Mouse (Mus musculus) myocyte (in vitro differentiated cells): ENCODE results near the gene Tmem108. TPM values are rescaled to one million over a fixed set of nuclear protein-coding genes. Genes with fewer than 3 reads are reported as not detected.

Experiments
- H3K27me3 ChIP-seq: one replicate; pipeline ENCODE4 v1.6.1; 2011; ENCODE audit not compliant: control insufficient read depth, insufficient read depth, insufficient read length
- H3K36me3 ChIP-seq: one replicate; pipeline ENCODE4 v1.6.1; 2011; ENCODE audit not compliant: control insufficient read depth, insufficient read depth
- H3K4me2 ChIP-seq: one replicate; pipeline ENCODE4 v1.6.1; 2011; ENCODE audit warnings: low read depth, control low read depth
- H3K4me3 ChIP-seq: one replicate; pipeline ENCODE4 v1.5.1; 2011; ENCODE audit warnings: mild to moderate bottlenecking, control low read depth, moderate library complexity
- H3K79me2 ChIP-seq: one replicate; pipeline ENCODE4 v1.6.1; 2011; ENCODE audit not compliant: control insufficient read depth, insufficient read depth
- H3ac ChIP-seq: one replicate; pipeline ENCODE4 v1.6.1; 2011; ENCODE audit not compliant: control insufficient read depth, insufficient read length
- CEBPB ChIP-seq: IDR thresholded peaks from 2 replicates; pipeline ENCODE4 v1.6.1; 2011; ENCODE audit warnings: mild to moderate bottlenecking, moderate library complexity; ENCODE audit not compliant: poor library complexity, insufficient read depth, severe bottlenecking
- E2F4 ChIP-seq: IDR thresholded peaks from one replicate; pipeline ENCODE4 v1.6.1; 2011; ENCODE audit warnings: mild to moderate bottlenecking, control low read depth, moderate library complexity; ENCODE audit not compliant: insufficient read depth
- MAX ChIP-seq: IDR thresholded peaks from one replicate; pipeline ENCODE4 v1.6.1; 2011; ENCODE audit warnings: low read depth, mild to moderate bottlenecking, control low read depth
- MYOD1 ChIP-seq, 3 experiments: IDR thresholded peaks; one replicate each; pipeline ENCODE4 v1.6.1; 2011; ENCODE audit warnings: control low read depth in 2 of 3, low read depth in 2 of 3, mild to moderate bottlenecking in 2 of 3, moderate library complexity in 1 of 3; ENCODE audit not compliant: insufficient read length in 2 of 3, control insufficient read depth in 1 of 3
- MYOG ChIP-seq, 3 experiments: IDR thresholded peaks; one replicate each; pipeline ENCODE4 v1.6.1; 2011; ENCODE audit warnings: control low read depth in 2 of 3, low read depth in 2 of 3, mild to moderate bottlenecking in 2 of 3; ENCODE audit not compliant: insufficient read length in 2 of 3, control insufficient read depth in 1 of 3, insufficient read depth in 1 of 3
- POLR2A ChIP-seq: IDR thresholded peaks from one replicate; pipeline ENCODE4 v1.6.1; 2011; ENCODE audit warnings: low read depth, mild to moderate bottlenecking, control low read depth, moderate library complexity; ENCODE audit not compliant: insufficient read length
- POLR2AphosphoS2 ChIP-seq: IDR thresholded peaks from one replicate; pipeline ENCODE4 v1.6.1; 2011; ENCODE audit warnings: low read depth, control low read depth; ENCODE audit not compliant: insufficient read length
- REST ChIP-seq: IDR thresholded peaks from one replicate; pipeline ENCODE4 v1.6.1; 2011; ENCODE audit warnings: mild to moderate bottlenecking, control low read depth, moderate library complexity; ENCODE audit not compliant: insufficient read depth, insufficient read length
- SRF ChIP-seq: IDR thresholded peaks from one replicate; pipeline ENCODE4 v1.6.1; 2011; ENCODE audit warnings: low read depth; ENCODE audit not compliant: control insufficient read depth, insufficient read length
- TCF12 ChIP-seq: IDR thresholded peaks from one replicate; pipeline ENCODE4 v1.6.1; 2011; ENCODE audit warnings: mild to moderate bottlenecking, control low read depth; ENCODE audit not compliant: poor library complexity, insufficient read depth, severe bottlenecking
- TCF3 ChIP-seq: IDR thresholded peaks from one replicate; pipeline ENCODE4 v1.6.1; 2011; ENCODE audit warnings: low read depth, control low read depth; ENCODE audit not compliant: insufficient read length
- USF1 ChIP-seq: IDR thresholded peaks from one replicate; pipeline ENCODE4 v1.6.1; 2011; ENCODE audit warnings: low read depth, mild to moderate bottlenecking, control low read depth, moderate library complexity
- polyA plus RNA-seq: library from polyadenylated mRNA; unstranded; fragments of >200 nt; fragmentation: generic; extraction: Trizol; gene quantifications from one replicate; pipeline ENCODE4 v1.2.1, GENCODE M21; 2012; ENCODE audit warnings: missing spikeins

The Tmem108 gene
- polyA plus RNA-seq, 1 experiment: not detected

GRCm38 (mm10) chr9:103665817-103666216 lies 95.8 kb downstream of the Tmem108 start:
- H3K27me3 ChIP-seq: no peaks in the 10 kb centered on the region

GRCm38 (mm10) chr9:103664151-103664550 lies 97.5 kb downstream of the Tmem108 start:
- no peaks in the 10 kb centered on the region for H3K79me2 ChIP-seq
- no peaks in the 10 kb centered on the region for H3K36me3 ChIP-seq
- H3K4me2 ChIP-seq: no peak overlapping the region
- H3K27me3 ChIP-seq: no peaks in the 10 kb centered on the region
- no peak overlapping the region for H3ac ChIP-seq
- TF ChIP-seq MAX (no peak), CEBPB (no peak), MYOG (IDR thresholded peaks at IDR 0.05; ENCODE audit: control insufficient read depth in 1 of 3, insufficient read depth in 1 of 3, insufficient read length in 2 of 3, low read depth in 2 of 3) (no peak), REST (no peak), MYOD1 (IDR thresholded peaks at IDR 0.05; ENCODE audit: control insufficient read depth in 1 of 3, insufficient read length in 2 of 3, low read depth in 2 of 3) (no peak), USF1 (no peak), SRF (no peak), POLR2AphosphoS2 (no peak), POLR2A (no peak), TCF12 (no peak), TCF3 (no peak), E2F4 (no peak)
- no peak overlapping the region for H3K4me3 ChIP-seq

More at GRCm38 (mm10) chr9:103665817-103666216, 95.8 kb downstream of the Tmem108 start:
- no peaks in the 10 kb centered on the region for H3K79me2 ChIP-seq
- no peak overlapping the region for H3K4me2 ChIP-seq
- no peak for TF ChIP-seq MYOG (IDR thresholded peaks at IDR 0.05; ENCODE audit: control insufficient read depth in 1 of 3, insufficient read depth in 1 of 3, insufficient read length in 2 of 3, low read depth in 2 of 3)
- TF ChIP-seq POLR2A: no peak
- TF ChIP-seq POLR2AphosphoS2: no peak
- no peak for TF ChIP-seq SRF
- TF ChIP-seq E2F4: no peak
- TF ChIP-seq MYOD1 (IDR thresholded peaks at IDR 0.05; ENCODE audit: control insufficient read depth in 1 of 3, insufficient read length in 2 of 3, low read depth in 2 of 3): no peak
- TF ChIP-seq TCF3: no peak
- TF ChIP-seq TCF12: no peak
- no peak for TF ChIP-seq MAX
- no peak for TF ChIP-seq REST
- no peaks in the 10 kb centered on the region for H3K36me3 ChIP-seq
- H3K4me3 ChIP-seq: no peak overlapping the region
- no peak overlapping the region for H3ac ChIP-seq

GRCm38 (mm10) chr9:103661873-103662272 lies 99.8 kb downstream of the Tmem108 start:
- H3K4me3 ChIP-seq: no peak overlapping the region
- H3K4me2 ChIP-seq: no peak overlapping the region
- no peaks in the 10 kb centered on the region for H3K27me3 ChIP-seq
- H3K36me3 ChIP-seq: no peaks in the 10 kb centered on the region
- H3K79me2 ChIP-seq: no peaks in the 10 kb centered on the region
- no peak overlapping the region for H3ac ChIP-seq
- TF ChIP-seq POLR2AphosphoS2 (no peak), MAX (no peak), MYOG (IDR thresholded peaks at IDR 0.05; ENCODE audit: control insufficient read depth in 1 of 3, insufficient read depth in 1 of 3, insufficient read length in 2 of 3, low read depth in 2 of 3) (no peak), TCF3 (no peak), SRF (no peak), MYOD1 (IDR thresholded peaks at IDR 0.05; ENCODE audit: control insufficient read depth in 1 of 3, insufficient read length in 2 of 3, low read depth in 2 of 3) (no peak), E2F4 (no peak), CEBPB (no peak), TCF12 (no peak), USF1 (no peak), REST (no peak), POLR2A (no peak)

- TF ChIP-seq POLR2A (no peak), MAX (no peak), POLR2AphosphoS2 (no peak), MYOD1 (IDR thresholded peaks at IDR 0.05; ENCODE audit: control insufficient read depth in 1 of 3, insufficient read length in 2 of 3, low read depth in 2 of 3) (no peak), TCF12 (no peak), E2F4 (no peak), CEBPB (no peak)
- no peak overlapping the region for H3K4me2 ChIP-seq
- H3K27me3 ChIP-seq: no peaks in the 10 kb centered on the region
- no peak overlapping the region for H3ac ChIP-seq
- H3K36me3 ChIP-seq: no peaks in the 10 kb centered on the region
- H3K4me3 ChIP-seq: no peak overlapping the region
- H3K79me2 ChIP-seq: no peaks in the 10 kb centered on the region
Measured at GRCm38 (mm10) chr9:103657981-103658380, 103.7 kb downstream of the Tmem108 start.

- TF ChIP-seq MYOG (IDR thresholded peaks at IDR 0.05; ENCODE audit: control insufficient read depth in 1 of 3, insufficient read depth in 1 of 3, insufficient read length in 2 of 3, low read depth in 2 of 3): no peak
- no peak for TF ChIP-seq E2F4
- TF ChIP-seq POLR2A: no peak
- TF ChIP-seq CEBPB: no peak
- no peak for TF ChIP-seq SRF
- no peak for TF ChIP-seq POLR2AphosphoS2
- TF ChIP-seq MYOD1 (IDR thresholded peaks at IDR 0.05; ENCODE audit: control insufficient read depth in 1 of 3, insufficient read length in 2 of 3, low read depth in 2 of 3): no peak
- TF ChIP-seq TCF3: no peak
- no peak for TF ChIP-seq REST
- no peak for TF ChIP-seq USF1
- TF ChIP-seq MAX: no peak
- Histone ChIP-seq H3K27me3 (no peaks in the 10 kb centered on the region), H3ac (no peak overlapping the region), H3K4me2 (no peak overlapping the region), H3K36me3 (no peaks in the 10 kb centered on the region), H3K4me3 (no peak overlapping the region), H3K79me2 (no peaks in the 10 kb centered on the region)
Measured at GRCm38 (mm10) chr9:103657183-103657975, 104.3 kb downstream of the Tmem108 start.
